Mouse (Mus musculus): Measurements from ENCODE around the gene Pja2.

- TF ChIP-seq CTCF (IDR thresholded peaks at IDR 0.05; ENCODE audit: low read depth) (no peak), EP300 (IDR thresholded peaks at IDR 0.05; ENCODE audit: low read depth) (no peak)
Observed at GRCm38 (mm10) chr17:64337220-64337619, 5.5 kb upstream of the Pja2 start.
